Mouse (Mus musculus) 3T3-L1 (cell line): ENCODE results near the gene Nrd1.

Source experiments
- DNase-seq: peaks from one replicate; pipeline ENCODE4 v3.0.0-alpha.2; 2015; ENCODE audit warnings: low read depth, low spot score

Nrd1 gene

DNA sequence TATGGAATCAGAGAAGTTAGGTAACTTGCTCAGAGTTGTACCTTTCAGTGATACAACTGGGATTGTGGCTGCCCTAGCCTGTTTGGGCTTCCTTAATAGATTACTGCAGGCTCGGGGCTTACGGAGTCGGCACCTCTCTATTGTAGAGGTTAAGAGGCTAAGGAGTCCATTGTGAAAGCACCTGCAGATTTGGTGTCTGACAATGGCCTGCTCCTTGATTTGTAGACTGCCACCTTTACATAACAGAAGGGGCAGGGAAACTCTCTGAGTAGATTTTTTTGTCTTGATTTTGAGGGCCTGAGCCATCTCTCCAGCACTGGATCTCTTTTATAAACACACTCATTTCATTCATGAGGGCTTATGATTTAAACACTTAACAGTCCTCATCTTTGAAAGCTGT lies 26.1 kb downstream of the Nrd1 start:
- DNase-seq, result no peak

DNA sequence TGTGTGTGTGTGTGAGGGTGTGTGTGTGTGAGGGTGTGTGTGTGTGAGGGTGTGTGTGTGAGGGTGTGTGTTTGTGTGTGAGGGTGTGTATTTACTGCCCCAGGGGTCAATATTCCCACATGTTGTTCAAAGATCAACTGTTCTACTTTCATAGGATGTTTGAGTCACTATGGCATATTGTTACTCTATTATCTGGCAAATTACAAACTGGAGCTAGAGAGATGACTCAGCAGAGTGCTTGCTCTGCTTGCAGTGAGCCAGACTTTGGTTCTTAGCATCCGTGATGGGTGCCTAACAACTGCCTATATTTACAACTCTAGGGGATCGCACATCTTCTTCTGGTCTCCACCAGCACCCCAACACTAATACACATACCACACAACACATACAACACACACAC lies 29.4 kb downstream of the Nrd1 start:
- DNase-seq, result peak; percentile 65

DNA sequence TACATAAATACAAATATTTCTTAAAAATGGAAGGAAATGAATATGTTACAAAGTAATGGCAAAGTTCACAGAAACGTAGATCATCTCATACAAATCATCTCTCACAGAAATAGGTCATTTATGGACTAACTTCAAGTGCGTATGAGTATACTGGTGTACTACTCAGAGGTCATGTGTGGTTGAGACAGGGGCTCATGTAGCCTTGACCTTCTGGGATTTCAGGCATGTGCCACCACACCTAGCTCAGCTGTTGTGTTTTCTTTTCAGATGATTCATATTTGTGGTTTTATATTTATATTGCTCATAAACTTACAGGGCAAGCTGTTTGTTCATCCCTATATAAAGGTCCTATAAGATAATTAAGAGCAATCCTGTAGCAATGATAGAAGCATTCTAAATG lies 29.8 kb downstream of the Nrd1 start:
- DNase-seq, result peak; percentile 55

DNA sequence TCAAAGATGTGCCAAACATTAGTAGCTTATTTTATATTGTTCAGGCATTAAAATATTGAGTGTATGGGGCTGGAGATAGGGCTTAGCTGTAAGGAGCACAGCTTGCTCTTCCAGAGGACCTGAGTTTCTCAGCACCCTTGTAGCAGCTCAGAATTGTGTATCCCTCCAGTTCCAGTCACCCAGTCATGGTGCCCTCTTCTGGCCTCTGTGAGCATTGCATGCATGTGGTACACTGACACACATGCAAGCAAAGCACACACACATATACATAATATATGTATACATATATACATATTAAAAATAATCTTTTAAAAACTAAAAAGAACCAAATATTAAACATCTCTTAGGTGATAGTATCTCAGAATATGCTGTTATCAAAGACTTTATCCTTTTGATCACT lies 35.9 kb downstream of the Nrd1 start:
- DNase-seq, result peak; percentile 68

DNA sequence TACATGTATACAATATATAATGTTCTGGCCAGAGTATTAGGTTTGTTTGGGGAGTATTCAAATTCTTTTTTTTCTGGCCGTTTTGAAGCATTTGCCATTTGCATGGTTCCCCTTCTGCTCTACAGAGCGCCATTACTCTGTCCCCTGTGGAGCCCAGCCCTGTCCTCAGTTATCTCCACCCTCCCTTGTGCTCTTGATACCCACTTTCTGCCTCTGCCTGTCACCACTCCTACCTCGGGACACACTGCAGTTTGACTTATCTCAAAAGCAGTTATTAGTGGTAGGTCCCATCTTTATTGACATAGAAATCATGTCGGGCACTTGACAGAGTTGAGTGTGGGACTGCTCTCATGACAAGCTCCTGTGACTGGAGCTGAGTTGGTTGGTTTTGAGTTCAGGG lies 42.3 kb downstream of the Nrd1 start:
- DNase-seq, result no peak

DNA sequence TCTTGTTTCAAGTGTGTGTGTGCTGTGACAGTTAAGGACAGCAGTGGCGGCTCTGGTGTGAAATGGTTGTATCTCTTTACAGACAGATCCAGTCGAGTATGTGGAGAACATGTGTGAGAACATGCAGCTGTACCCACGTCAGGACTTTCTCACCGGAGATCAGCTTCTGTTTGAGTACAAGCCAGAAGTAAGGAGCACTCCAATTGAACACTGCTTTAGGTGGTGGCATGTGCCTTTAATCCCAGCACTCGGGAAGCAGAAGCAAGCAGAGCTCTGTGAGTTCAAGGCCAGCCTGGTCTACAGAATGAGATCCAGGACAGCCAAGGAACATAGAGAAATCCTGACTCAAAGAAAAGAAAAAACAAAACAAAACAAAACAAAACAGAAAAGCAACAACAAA lies 42.8 kb downstream of the Nrd1 start:
- DNase-seq, result no peak

DNA sequence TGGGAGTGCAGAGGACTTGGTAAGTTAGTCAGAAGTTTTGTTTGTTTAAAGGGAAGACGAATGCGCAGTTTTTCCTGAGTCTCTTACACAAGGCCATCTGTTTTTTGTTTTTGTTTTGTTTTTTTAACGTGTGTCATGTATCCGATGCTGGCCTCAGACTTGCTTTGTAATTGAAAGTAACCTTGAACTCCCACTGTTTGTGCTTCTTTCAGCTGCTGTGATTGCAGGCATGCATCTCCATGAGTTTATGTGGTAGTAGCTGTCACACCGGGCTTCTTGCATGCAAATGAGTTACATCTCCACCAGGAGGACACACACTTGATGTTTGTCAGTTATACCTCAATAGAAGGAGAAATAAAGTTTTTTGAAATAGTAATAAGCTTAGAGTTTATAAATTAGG lies 43.3 kb downstream of the Nrd1 start:
- DNase-seq, result no peak

DNA sequence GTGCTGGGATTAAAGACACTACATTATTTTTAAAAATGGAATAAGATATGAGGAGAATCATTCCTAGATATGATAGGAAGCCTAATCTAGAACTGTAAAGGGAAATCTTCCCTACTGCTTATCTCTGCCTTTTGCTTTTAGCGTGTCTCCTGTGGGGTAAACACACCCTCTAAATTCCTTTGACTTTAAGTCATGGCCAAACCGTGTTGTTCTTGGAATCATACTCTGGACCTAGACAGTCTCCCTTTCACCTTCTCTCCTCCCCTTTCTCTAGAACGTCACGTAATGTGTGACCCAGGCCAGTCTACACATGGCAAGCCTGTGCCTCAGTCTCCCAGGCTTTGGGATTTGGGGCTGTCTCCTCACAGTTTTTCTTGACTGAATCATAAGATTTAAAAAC lies 47.8 kb downstream of the Nrd1 start:
- DNase-seq, result peak; percentile 51

DNA sequence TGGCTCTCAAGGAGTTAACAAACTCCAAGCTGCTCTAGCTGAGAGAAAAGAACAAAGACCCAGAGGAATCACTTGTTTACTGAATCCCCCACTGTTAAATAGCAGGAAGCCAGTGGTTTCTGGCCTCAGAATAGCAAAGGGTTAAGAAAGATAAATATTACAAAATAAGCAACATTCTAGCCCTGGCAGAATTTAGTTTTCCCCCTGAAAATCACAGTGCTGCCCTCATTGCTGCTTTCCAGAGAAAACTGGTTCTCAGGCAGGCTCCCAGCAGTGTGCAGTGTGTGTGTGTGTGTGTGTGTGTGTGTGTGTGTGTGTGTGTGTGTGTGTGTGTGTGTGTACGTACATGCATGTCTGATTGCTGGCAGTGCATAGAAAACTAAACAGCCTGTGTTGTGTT lies 51.8 kb downstream of the Nrd1 start:
- DNase-seq, result no peak

DNA sequence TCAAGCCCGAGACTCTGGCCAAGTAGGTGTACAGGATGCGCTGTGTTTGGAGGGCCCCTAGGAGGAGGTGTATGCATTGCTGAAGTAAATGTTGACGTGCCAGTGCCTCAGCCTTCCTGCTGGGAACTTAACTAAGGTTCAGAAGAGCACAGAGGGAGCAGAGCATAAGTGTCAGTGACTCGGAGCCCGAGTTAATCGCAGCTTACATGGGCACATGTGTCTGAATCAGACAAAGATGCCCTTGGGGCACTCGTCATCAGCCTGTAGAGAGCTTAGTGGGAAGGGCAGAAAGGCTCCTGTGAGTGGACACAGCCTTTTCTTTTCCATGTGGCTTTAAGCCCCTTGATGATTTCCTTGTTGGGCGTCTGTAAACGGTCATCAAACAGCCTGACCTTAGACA lies 53.5 kb downstream of the Nrd1 start:
- peak; percentile 13 for DNase-seq

DNA sequence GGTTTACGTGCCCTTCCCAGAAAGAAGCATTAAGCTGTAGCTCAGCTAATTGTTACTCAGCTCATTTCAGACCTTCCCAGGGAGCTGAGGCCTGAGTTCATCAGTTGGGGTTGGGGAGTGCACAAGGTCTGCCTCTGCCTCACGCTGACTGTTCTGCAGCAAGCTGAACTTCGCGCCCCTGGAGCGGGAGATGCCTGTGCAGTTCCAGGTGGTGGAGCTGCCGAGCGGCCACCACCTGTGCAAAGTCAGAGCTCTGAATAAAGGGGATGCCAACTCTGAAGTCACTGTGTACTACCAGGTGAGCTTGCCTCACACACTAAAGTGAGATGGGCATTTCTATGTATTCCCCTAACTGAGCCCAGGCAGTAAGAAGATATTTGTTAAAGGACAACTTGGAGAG lies 55.9 kb downstream of the Nrd1 start:
- DNase-seq, result no peak

DNA sequence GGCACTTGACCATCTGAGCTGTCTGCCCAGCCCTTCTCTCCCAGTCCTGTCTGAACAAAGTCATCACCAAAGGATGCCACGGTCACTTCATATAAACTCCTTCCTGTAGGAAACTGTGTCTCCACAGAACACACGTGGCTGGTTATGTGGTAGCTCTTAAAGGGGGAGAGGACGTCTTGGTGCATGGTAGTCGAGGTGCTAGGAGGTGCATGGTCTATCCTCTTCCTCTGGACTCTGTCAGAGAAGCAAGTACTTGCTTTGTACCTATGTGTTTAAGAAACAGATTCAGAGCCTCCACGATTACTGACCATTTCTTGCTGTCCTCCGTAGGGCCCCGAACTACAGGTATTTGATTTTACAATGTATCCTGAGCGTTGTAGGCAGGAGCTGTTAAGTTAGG lies 57.2 kb downstream of the Nrd1 start:
- DNase-seq, result no peak

DNA sequence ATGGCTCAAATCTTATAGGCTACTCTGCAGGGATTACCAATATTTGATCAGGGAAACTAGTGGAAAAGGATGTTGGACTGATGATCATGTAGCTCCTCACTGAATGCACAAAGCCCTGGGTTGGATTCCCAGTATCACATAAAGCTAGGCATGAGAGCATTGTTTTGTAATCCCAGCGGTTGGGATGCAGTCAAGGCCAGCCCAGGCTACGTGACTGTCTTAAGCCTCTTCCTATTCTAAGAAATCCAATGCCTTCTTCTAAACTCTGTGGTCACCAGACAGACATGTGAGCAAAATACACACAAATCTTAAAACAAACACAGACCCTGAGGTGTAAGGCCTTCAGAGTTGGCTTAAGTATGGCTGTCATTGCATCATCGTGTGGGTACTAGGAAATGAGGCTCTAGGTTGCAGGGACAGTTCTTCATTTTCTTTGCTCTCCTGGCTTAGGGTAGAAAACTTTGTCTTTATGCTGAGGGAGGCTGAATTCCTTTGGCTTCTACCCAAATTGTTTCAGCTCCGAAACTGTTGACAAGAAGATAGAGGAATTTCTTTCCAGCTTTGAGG lies 58.9 kb downstream of the Nrd1 start:
- no peak for DNase-seq

DNA sequence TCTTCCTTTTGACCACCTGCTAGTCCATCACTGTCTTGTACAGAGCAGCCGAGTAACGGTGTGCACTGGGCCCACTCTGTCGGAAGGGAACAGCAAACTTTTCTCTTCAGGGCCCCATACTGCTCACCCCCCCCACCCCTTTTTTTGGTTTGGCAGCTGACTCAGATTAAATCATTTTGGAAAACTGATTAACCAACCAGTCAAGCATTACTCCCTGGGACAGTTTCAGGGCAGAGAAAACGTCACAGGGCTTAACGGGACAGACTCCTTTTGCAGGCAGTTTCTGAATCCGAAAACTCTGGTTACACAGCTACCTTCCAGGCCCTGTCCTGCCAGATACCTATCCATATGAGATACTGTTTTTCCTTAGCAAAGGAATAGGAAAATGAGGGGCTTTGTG lies 64.5 kb downstream of the Nrd1 start:
- no peak for DNase-seq

DNA sequence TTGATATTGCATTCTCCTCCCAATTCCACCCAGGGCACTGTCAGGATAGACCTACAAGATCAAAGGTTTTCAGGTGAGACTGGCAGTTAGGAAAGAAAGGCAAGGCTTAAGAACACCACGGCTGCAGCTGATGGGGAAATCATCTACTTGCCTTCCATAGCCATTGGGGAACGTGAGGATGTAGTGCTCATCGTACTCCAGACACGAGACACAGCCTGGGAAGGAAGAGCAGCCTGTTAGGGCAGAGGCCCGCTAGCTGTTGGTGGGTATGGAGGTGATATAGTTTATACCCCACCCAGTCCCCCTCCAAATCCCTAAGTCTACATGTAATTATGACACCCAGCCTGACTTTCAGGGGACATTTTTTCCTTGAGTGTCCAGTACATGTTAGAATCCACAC lies 65.3 kb downstream of the Nrd1 start:
- no peak for DNase-seq

DNA sequence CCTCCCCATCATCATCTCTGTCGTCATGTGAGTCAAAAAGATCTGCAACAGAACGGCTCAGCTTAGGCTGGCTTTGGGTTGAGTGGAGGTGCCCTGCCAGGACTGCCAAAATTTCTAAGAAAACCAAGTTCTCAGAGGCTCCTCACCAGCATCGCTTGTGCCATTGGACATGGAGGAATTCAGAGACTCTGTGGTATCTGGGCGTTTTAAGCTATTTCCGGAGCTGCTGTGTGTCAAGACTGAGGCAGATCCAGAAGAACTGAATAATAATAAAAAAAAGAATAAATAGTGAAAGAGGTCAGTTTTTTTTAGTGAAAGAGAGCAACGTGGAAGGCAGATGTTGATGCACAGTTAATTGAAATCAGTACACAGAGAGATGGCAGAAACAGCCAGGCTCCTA lies 72.4 kb downstream of the Nrd1 start:
- no peak for DNase-seq

DNA sequence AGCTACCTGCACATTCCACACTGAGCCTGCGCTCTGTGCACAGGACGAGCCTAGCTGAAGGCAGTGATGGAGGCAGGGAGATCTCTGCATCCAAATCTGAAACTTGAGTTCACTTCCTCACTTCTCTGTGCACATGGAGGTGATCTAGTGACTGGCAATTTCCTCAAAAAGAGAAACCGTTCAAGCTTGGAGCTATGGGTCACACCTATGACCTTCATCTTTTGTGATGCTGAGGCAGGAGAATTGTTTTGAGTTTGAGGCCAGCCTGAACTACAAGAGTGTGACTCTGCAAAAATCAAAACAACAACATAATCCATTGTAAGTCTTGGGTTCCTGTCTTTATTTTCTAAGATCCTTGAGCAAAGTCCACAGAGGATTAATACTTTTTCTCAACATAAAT lies 72.8 kb downstream of the Nrd1 start:
- no peak for DNase-seq

DNA sequence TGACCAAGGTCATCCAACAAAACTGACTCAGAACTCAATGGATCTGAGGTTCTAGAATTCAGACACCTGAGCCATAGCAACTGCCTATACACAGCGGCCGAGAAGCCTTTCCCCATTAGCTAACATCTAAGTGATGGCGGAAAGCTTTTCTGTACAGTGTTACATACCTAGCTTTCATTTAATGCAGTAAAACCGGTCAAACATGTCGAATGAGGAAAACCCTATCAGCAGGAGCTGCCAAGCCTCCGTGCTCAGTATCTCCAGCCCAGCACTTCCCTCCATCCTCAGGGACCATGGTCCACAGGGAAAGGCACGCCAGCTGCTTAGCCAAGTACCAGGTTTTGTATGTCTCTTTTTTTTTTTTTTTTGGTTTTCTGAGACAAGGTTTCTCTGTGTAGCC lies 78.5 kb downstream of the Nrd1 start:
- no peak for DNase-seq

DNA sequence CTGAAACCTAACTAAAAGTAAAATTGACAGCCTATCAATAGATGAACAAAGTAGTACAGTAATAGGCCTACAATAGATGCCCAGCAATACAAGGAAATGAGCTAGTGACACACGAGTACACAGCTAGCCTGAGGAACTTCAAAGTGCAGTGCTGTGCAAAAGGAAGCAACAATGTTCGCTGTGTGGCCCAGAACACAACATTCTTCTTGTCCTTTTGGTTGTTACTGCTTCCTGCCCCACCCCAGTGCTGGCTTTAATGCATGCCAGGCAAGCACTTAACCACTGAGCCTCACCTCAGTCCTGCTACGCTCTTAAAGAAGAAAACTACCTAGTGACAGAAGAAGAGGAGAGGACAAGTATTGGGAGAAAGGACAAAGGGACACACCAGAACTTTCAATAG lies 79.2 kb downstream of the Nrd1 start:
- no peak for DNase-seq

DNA sequence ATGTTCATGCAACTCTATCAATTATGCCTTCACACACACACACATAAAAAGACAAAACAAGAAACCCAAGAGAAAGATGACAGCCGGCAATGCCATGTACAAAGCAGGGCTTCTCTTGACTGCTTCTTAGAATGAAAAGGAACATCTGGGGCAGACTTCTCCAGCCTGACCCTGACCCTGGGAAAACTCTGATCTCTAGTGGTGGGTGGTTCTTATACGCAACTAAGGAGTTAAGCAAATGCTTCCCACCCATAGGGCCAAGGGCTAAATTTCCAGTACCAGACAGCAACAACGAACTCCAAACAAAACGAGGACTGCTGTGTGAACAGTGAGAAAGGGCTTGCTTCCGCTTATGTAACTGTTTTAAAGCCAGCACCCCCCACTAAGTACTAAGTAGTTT lies 79.7 kb downstream of the Nrd1 start:
- no peak for DNase-seq

DNA sequence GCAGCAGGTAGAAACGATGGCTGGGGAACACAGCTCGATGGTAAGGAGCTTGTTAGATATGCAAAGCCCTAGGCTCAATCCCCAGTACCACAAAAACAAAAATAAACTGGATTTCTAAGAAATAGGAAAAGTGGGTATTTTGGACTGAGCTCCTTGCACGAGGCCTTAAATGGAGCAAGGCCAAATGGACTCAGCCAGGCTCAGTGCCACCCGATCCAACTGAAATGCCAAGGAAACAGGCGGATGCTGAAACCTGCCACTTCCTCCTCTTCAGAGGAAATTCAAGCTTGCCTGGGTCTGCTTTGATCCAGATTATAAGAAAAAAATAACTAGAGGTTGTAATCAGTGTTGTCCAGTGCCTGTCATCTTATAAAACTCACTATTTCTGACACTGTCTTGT lies 88.7 kb downstream of the Nrd1 start:
- no peak for DNase-seq

DNA sequence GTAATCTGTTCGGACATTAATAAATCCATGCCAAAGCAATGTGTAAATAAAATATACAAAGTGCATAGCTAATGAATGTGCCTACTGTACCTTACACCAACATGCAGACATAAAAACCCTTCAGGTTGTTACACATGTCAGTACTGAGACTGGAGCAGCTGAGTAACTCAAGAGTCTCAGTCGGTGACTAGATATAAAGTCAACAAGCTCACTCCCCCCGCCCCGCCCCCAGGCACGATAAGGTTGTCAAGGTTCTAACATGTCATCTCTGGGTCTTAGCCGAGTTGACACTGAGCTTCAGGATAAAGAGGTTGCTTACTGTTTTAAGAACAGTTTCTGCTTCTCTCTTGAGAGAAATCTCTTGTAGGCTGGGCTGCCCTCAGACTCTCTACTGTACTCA lies 89.5 kb downstream of the Nrd1 start:
- DNase-seq, result no peak

DNA sequence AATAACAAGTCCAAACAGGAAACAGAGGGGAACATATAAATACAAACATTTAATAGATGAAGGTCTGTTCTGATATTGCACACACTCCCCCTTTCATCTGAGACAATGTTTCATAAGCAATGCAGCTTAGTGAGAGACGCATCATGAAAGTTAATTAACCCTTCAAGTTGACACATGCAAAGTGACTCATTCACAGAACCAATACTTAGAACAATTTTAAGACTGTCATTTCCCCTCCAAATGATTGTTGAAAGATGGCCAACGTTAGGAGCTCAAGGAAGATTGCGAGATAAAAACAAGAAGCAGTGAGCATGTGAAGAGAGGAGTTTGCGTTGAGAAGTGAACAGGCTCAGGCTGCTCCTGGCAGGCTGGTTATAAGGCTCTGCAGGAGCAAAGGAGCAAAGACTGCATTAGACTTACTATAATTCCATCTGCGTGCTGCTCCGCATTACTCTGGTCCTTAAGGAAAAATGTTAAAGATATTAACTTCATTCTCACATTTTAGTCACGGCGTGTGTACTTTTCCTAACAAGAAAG lies 90.9 kb downstream of the Nrd1 start:
- DNase-seq, result no peak

DNA sequence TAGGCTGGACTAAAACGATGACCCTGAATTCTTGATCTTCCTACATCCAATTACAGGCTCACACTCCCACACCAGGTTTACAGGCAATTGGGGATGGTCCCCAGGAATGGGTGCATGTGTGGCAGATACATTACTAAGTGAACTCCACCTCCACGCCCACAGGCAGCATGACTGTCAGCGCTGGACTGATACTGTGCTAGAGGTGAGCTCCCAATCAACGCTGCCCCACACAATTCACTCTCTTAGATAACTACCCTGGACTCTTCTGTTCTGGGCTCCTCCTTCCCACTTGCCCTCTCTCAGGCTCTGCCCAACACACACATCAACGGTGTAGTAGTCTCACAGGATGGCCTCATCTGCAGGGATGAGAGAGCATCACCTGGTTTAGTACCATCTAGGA lies 91.9 kb downstream of the Nrd1 start:
- DNase-seq, result no peak
